ENCODE assay signal across 8 mouse cellular contexts in genomic region chr9:62341123-62341486, GRCm38 (mm10). TPM values are rescaled to one million over a fixed set of nuclear protein-coding genes. Genes with fewer than 3 reads are reported as not detected.
DNase-seq lines count a peak whose midpoint lies in the region; ATAC-seq and TF ChIP-seq lines count a peak whose summit lies in the region.

Gene Anp32a, plus strand, starts transcription at chr9:62341293.

- peak; percentile 90 for ATAC-seq in forebrain, embryonic 15.5 days (replicated peaks)
- peak; percentile 91 for ATAC-seq in lung, embryonic 14.5 days (ENCODE audit: insufficient read depth)

- H3K9me3 ChIP-seq in ES-E14 (ENCODE audit: control insufficient read depth, insufficient read depth, low read depth, low read length) = no peaks in the 10 kb centered on the region
- no peaks in the 10 kb centered on the region for H3K9me3 ChIP-seq in forebrain, embryonic 15.5 days
- no peaks in the 10 kb centered on the region for H3K9me3 ChIP-seq in lung, embryonic 14.5 days (ENCODE audit: low read depth, low read length)

- TF ChIP-seq POLR2A in olfactory bulb, adult 2 months (IDR thresholded peaks at IDR 0.05; ENCODE audit: insufficient read depth, low read depth, low read length) = peak; percentile 93
- TF ChIP-seq POLR2A in thymus, adult 2 months (IDR thresholded peaks at IDR 0.05; ENCODE audit: control insufficient read depth, extremely low read depth, insufficient read depth, low read length, poor library complexity) = peak; percentile 85

- peak within 1 kb of the TSS; percentile 86 for H3K9ac ChIP-seq in ES-E14 (ENCODE audit: insufficient read depth, low read depth, low read length, poor library complexity, severe bottlenecking)
- peak within 1 kb of the TSS; percentile 99 for H3K9ac ChIP-seq in forebrain, embryonic 15.5 days (replicated peaks)
- peak within 1 kb of the TSS; percentile 98 for H3K9ac ChIP-seq in lung, embryonic 14.5 days

- peak within 1 kb of the TSS; percentile 55; the same call in 1 of the 2 replicates for H3K27ac ChIP-seq in ES-E14 (ENCODE audit: insufficient read depth, low read depth, low read length, poor library complexity, severe bottlenecking)
- peak within 1 kb of the TSS; percentile 100 for H3K27ac ChIP-seq in forebrain, embryonic 15.5 days (replicated peaks)
- peak within 1 kb of the TSS; percentile 100 for H3K27ac ChIP-seq in layer of hippocampus, adult 2 months
- H3K27ac ChIP-seq in lung, embryonic 14.5 days (ENCODE audit: low read depth) = peak within 1 kb of the TSS; percentile 100
- H3K27ac ChIP-seq in olfactory bulb, adult 2 months (ENCODE audit: insufficient read depth, low read depth, low read length) = peak within 1 kb of the TSS; percentile 82
- H3K27ac ChIP-seq in thymus, adult 2 months (ENCODE audit: control insufficient read depth, insufficient read depth, low read length) = peak within 1 kb of the TSS; percentile 94

- intact Hi-C loops in heart, postnatal 25 days (cut with DNase I) = loop anchor here (5.0 kb wide), 1 partner anchor 41 kb away; no protein-coding TSS in a partner anchor

- H3K4me3 ChIP-seq in ES-E14 (ENCODE audit: insufficient read depth in 1 of 2, low read depth in 1 of 2, low read length in 2 of 2, poor library complexity in 1 of 2, severe bottlenecking in 1 of 2) = peak within 1 kb of the TSS; percentile 92 to 99
- peak within 1 kb of the TSS; percentile 87 for H3K4me3 ChIP-seq in forebrain, embryonic 15.5 days
- peak within 1 kb of the TSS; percentile 87 for H3K4me3 ChIP-seq in layer of hippocampus, adult 2 months
- peak within 1 kb of the TSS; percentile 75 for H3K4me3 ChIP-seq in lung, embryonic 14.5 days (ENCODE audit: low read depth, low read length)
- H3K4me3 ChIP-seq in olfactory bulb, adult 2 months (ENCODE audit: insufficient read depth, low read depth, low read length) = peak within 1 kb of the TSS; percentile 85
- H3K4me3 ChIP-seq in thymus, adult 2 months (ENCODE audit: control insufficient read depth, insufficient read depth, low read length) = peak within 1 kb of the TSS; percentile 88

- H3K36me3 ChIP-seq in ES-E14 (ENCODE audit: control insufficient read depth, insufficient read depth, low read length, poor library complexity, severe bottlenecking) = no peaks in the 10 kb centered on the region
- no peaks in the 10 kb centered on the region for H3K36me3 ChIP-seq in forebrain, embryonic 15.5 days
- no peaks in the 10 kb centered on the region for H3K36me3 ChIP-seq in lung, embryonic 14.5 days (ENCODE audit: insufficient read depth)
- no peaks in the 10 kb centered on the region for H3K36me3 ChIP-seq in thymus, adult 2 months (ENCODE audit: control insufficient read depth, insufficient read depth, low read length)

- under 1% methylated on average over 34 of the region's 34 CpGs for WGBS in forebrain, embryonic 15.5 days
- WGBS in lung, embryonic 14.5 days = under 1% methylated on average over 32 of the region's 34 CpGs
- WGBS in olfactory bulb, adult 2 months = under 1% methylated on average over 34 of the region's 34 CpGs
- under 1% methylated on average over 34 of the region's 34 CpGs for WGBS in thymus, adult 2 months

- TF ChIP-seq CTCF in layer of hippocampus, adult 2 months (conservative IDR thresholded peaks at IDR 0.05) = no peak
- no peak for TF ChIP-seq CTCF in lung, embryonic 14.5 days (IDR thresholded peaks at IDR 0.05; ENCODE audit: low read depth)
- TF ChIP-seq CTCF in olfactory bulb, adult 2 months (IDR thresholded peaks at IDR 0.05; ENCODE audit: insufficient read depth, low read depth, low read length) = no peak
- TF ChIP-seq CTCF in thymus, adult 2 months (IDR thresholded peaks at IDR 0.05; ENCODE audit: borderline replicate concordance, control insufficient read depth, extremely low read depth, insufficient read depth, low read length, poor library complexity) = 0 out of 2 replicates have a peak, but pooled peaks have one; percentile 49

- in situ Hi-C loops in ES-E14 (cut with MboI; ENCODE audit: low sequenced_read_pairs in 2 of 2, unreplicated experiment in 2 of 2) = no loop called here

- peak; percentile 95 for DNase-seq in ES-E14 (ENCODE audit: low read depth, low spot score)
- DNase-seq in cerebellum, adult 11-12 months = peak; percentile 98
- peak; percentile 97 for DNase-seq in heart, postnatal 25 days (ENCODE audit: low spot score)
- peak; percentile 98 to 99 for DNase-seq in layer of hippocampus, adult 2 months (ENCODE audit: low spot score in 2 of 2)
- peak; percentile 99 for DNase-seq in lung, embryonic 14.5 days
- DNase-seq in thymus, adult 2 months = peak; percentile 99

- peak within 1 kb of the TSS; percentile 60 for H3K4me2 ChIP-seq in forebrain, embryonic 15.5 days (replicated peaks)
- peak within 1 kb of the TSS; percentile 89 for H3K4me2 ChIP-seq in lung, embryonic 14.5 days

- H3K27me3 ChIP-seq in forebrain, embryonic 15.5 days = no peaks in the 10 kb centered on the region
- no peaks in the 10 kb centered on the region for H3K27me3 ChIP-seq in lung, embryonic 14.5 days (ENCODE audit: insufficient read depth, low read length)
- H3K27me3 ChIP-seq in thymus, adult 2 months (ENCODE audit: control insufficient read depth, insufficient read depth, low read length) = no peaks in the 10 kb centered on the region

- H3K4me1 ChIP-seq in ES-E14 (ENCODE audit: control insufficient read depth in 2 of 2, insufficient read depth in 2 of 2, low read length in 2 of 2, poor library complexity in 1 of 2) = peaks cover 4 to 6% of the 10 kb centered on the region in 2 experiments
- peaks cover 31% of the 10 kb centered on the region for H3K4me1 ChIP-seq in forebrain, embryonic 15.5 days
- H3K4me1 ChIP-seq in lung, embryonic 14.5 days (ENCODE audit: insufficient read depth) = peaks cover 6% of the 10 kb centered on the region
- H3K4me1 ChIP-seq in olfactory bulb, adult 2 months (ENCODE audit: control insufficient read depth, insufficient read depth, low read length) = peaks cover 16% of the 10 kb centered on the region
- H3K4me1 ChIP-seq in thymus, adult 2 months (replicated peaks; ENCODE audit: control insufficient read depth, insufficient read depth, low read length) = peaks cover 9% of the 10 kb centered on the region

TF ChIP-seq in ES-E14, 5 proteins besides CTCF, POLR2A, EP300 and RAD21:
- TF ChIP-seq CHD2 (IDR thresholded peaks at IDR 0.05; ENCODE audit: low read depth, low read length) (peak; percentile 93), ZC3H11A (IDR thresholded peaks at IDR 0.05; ENCODE audit: borderline replicate concordance, low read depth, low read length) (no peak)

RNA-seq across cellular contexts. Expression of gene Anp32a, which starts in this region (rescaled TPM):
- total RNA-seq in ES-E14 (2012; rRNA removed) = 93.5 and 96.0 TPM in 2 replicates
- polyA plus RNA-seq in forebrain, embryonic 15.5 days (2015; fragmentation: Nextera tagmentation; extraction: Ambion mirVana) = 168 and 174 TPM in 2 replicates
- 100 to 1,000 TPM; 186 to 202 TPM for total RNA-seq in heart, postnatal 25 days (2021)
- 100 to 1,000 TPM; 350 to 351 TPM for total RNA-seq in layer of hippocampus, adult 2 months (2021)
- polyA plus RNA-seq in lung, embryonic 14.5 days (2014; fragmentation: Nextera tagmentation; extraction: Ambion mirVana) = 134 and 135 TPM in 2 replicates
- 1,184 TPM in 1 of 2 replicates, not detected in the other for polyA plus RNA-seq in olfactory bulb, adult 2 months (2012; ENCODE audit: insufficient read depth, insufficient read length, low replicate concordance, missing spikeins)
- polyA plus RNA-seq in thymus, adult 2 months (2012; rRNA removed) = 37.4 and 38.0 TPM in 2 replicates

Comparison
In these comparisons a context has a peak if more than half of its experiments do, and no peak if none do; other contexts are left out.
1. Peak in every context shown above with its lines: DNase-seq, ATAC-seq, H3K4me3 ChIP-seq and H3K27ac ChIP-seq.